Mouse (Mus musculus) brain, embryonic 14.5 days (tissue): Measurements from ENCODE around the gene Uhrf1bp1l.

ENCODE experiments used
- CTCF ChIP-seq: fragments of 200-500 bp; IDR thresholded peaks from 2 replicates; pipeline ENCODE4 v1.5.1; 2012; ENCODE audit warnings: inconsistent platforms, mild to moderate bottlenecking, moderate library complexity, borderline replicate concordance; ENCODE audit not compliant: insufficient read depth, insufficient read length; ENCODE audit errors: extremely low read depth
- POLR2A ChIP-seq: fragments of 200-500 bp; IDR thresholded peaks from 2 replicates; pipeline ENCODE4 v1.6.1; 2012; ENCODE audit warnings: mild to moderate bottlenecking, inconsistent platforms, borderline replicate concordance; ENCODE audit not compliant: poor library complexity, insufficient read depth, insufficient read length, severe bottlenecking; ENCODE audit errors: extremely low read depth

DNA sequence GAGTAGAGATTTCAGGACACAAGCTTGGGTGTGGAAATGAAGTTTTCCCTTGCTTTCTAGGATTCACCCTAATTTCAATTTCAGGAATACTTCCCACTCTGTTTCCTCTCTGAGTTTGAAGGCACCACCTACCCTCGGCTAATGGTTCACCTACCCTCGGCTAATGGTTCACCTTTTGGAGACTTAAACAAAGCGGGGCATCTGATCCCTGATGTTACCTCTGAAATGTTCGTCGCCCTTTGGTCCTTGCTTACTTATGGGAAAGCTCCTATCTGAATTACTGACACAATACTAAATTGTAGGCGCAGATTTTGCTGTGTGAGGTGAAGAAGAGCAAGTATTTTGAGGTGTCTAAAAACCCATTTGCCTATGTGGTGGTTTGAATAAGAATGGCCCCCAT is 106.2 kb downstream of the Uhrf1bp1l start:
- TF ChIP-seq CTCF, result no peak
- TF ChIP-seq POLR2A, result no peak
